Mouse (Mus musculus): ENCODE data around the gene AA792892.
"Not testable (repeated sequence)": the region's sequence is repeated elsewhere in the genome, so short reads cannot be mapped to it uniquely, and the experiment has no call there.

DNA sequence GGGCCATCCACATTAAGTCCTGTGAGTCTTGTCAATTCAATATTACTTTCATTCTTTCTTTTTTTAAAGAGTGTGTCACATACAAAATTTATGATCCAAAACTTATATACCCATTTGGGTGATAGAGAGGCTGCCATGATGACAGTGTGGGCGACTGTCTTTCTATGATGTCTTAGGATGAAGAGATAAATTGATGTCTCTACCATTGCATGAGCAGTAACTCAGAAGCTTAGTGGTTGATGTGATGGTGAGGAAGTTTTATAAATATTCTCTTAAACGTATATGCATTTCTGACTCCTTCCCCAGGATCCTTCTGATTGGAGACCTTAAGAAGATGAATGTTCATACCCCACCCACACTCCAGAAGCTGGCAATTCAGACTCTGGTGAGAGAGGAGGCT is 25.4 kb upstream of the AA792892 start, which contains the start of gene Gm6502:
- TF ChIP-seq CTCF (IDR thresholded peaks at IDR 0.05; ENCODE audit: extremely low read depth, insufficient read depth, insufficient read length, insufficient replicate concordance); POLR2A (IDR thresholded peaks at IDR 0.05; ENCODE audit: low read depth, low read length): not testable (repeated sequence)

Measured in spleen, adult 2 months (tissue).